Mouse (Mus musculus): Measurements from ENCODE around the gene Vapa.
"Not testable (repeated sequence)": the region's sequence is repeated elsewhere in the genome, so short reads cannot be mapped to it uniquely, and the experiment has no call there.

The Vapa gene

DNA sequence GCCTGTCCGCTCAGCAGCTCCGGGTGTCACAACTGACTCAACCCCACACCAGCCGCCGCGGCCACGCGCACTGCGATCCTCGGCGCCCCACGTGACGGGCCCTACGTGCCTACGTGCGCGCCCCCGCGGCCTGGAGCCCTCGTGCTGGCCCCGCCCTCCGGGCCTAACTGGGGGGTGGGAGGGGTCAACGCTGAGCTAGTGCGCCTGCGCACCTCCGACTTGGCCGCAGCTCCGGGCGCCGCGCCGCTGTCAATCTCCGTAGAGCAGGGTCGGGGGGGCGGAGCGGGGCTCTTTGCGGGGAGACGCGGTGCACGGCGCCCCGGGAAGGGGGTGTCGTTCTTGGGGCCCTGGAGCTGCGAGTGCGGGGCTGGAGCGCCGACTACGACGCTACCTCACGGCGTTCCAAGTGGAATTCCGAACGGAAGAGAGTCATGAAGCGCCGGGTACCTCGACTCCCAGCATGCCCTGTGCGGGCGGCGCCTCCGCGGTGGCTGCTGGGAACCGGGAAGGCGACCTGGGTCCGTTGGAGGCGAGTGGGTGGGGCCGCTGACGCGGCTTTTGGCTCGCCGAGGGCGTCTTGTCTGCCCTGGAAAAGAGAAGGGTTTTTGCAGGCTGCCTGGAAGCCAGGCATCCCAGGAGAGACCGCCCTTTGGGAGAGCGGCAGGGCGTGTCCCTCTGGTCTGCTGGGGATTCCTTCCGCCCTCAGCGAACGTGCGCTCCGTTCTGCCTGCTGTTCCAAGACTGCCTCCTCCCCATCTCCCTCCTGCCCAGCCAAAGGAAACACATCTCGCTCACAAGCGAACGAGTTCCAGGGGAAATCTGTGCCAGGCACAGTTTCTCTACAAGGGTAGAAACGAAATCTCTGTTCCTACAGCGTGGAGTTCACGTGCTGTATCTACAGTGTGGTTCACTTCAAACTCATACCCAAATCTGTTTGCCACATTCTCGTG, at the start of gene Vapa:
Vapa (minus strand) TSS at position 93 of the 950 bp plus-strand sequence.
- ATAC-seq (ENCODE audit: low TSS enrichment), result peak; percentile 82

DNA sequence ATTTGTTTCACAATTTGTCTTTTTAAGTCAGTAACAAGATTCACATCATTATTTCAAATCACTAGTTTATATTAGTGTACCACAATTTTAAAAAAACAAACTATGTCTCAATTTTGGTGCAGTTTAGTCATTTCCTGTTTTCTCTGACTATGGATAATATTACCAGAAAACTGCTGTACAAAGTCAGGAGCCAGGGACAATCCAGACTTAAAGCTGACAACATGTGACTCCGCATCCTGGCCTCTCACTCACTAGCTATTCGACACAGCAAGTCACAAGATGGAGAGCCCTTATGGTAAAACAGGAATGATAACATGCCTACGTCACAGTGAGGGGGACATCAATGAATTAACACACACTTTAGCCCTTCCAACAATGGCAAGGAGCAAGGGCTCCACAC, 49.3 kb upstream of the Vapa start:
- no peak for ATAC-seq (ENCODE audit: low TSS enrichment)

DNA sequence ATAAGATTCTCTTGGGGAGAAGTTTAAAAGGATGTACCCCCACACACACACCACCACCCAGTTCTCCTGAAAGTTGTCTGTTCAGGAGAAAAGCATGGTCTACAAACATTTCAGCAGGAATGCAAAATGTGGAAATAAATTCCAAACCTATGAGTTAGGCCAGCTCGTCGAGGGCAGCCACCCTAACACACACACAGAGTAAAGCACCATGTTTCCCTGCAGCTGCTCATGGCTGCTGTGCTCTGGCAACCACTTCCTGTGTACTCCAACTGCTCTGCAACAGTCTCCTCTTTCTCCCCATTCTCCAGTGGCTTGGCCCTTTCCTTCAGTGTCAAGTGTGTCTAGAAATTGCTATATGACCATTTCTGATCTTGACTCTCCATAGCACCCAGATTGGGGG, 45.1 kb upstream of the Vapa start:
- no peak; the same call in 1 of the 2 replicates for ATAC-seq (ENCODE audit: low TSS enrichment)

DNA sequence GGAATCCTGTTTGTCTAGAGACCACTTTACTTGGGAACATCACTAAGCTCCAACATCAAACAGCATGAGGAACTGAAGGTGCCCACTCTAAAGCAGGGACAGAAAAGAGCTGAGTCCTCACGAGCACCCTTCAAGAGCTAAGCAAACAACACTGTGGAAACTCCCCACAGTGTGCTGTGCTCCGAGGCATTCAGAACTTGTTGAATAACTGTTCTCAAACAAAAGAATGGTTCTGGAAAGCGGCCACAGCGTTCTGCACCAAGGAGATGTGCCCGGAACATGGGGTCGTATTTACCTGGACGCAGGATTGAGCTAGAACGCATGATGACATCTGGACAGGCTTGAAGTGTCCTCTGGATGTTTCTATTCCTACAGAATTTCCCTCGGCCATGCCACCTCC, 44.6 kb upstream of the Vapa start:
- ATAC-seq (ENCODE audit: low TSS enrichment), result peak; percentile 73

DNA sequence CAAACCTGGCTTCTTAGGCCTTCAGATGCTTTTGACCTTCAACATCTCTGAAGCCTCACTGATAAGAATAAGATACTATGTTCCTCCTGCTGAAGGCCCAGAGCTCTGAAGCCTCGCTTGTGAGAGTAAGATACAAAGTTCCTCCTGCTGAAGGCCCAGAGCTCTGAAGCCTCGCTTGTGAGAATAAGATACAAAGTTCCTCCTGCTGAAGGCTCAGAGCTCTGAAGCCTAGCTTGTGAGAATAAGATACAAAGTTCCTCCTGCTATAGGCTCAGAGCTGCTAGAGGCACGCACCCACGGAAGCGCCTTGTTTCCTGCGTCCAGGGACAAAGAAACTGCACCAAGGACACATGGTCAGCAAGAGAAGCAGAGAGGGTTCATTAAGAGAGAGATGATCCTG, 43.4 kb upstream of the Vapa start:
- no peak for ATAC-seq (ENCODE audit: low TSS enrichment)

DNA sequence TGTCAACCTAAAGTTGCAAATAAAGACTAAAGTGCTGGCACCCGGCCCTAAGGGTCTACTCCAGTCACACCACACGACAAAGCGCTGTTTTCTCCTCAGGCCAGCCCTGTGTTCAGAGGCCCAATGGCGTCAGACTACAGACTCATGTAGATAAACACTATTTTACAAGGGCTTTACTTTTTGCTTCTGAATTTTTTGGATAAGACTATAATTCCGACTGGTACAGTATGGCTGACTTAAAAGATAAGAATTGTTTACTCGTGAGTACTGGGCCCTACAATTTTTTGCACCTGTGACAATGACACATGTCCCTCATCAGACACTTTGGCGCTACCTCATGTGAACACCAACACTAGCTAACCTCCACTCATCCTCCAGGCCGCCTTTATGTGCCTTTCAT, 42.7 kb upstream of the Vapa start:
- ATAC-seq (ENCODE audit: low TSS enrichment), result no peak

DNA sequence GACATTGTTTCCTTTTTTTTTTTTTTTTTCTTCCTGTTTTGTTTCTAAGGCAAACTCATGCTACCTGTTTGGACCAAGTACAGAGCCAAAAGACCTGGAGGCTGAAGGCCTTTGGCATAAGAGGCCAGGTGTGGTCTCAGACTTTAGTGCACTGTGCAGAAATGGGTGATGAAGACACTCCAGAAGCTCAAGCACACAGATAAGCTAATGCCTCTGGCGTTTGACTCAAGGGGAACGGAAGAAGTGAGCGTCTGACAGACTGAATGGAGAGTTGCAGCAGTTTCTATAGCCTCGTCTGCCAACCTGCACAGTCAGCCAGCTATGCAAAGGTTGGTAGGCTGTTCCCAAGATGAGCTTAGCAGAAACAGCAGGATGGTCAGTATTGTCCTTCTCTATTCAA, 42.3 kb upstream of the Vapa start:
- ATAC-seq (ENCODE audit: low TSS enrichment), result no peak

DNA sequence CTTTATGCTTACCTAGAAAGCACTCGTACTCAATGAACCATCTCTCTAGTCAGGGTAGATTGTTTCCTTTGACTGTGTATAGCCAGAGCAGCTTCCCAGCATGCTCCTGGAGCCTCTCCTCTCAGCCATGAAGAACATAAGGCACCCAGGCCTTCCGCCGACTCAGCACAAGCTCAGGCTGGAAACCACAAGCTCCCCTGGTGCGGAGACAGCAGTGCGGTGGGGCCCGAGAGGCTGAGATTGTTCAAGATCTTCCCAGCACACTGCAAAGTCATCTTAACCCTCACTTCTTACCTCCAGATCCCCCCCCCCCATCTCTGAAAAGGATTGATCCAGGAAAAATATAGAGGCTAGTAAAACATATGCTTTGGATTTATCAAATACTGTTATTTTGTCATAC, 37.2 kb upstream of the Vapa start:
- ATAC-seq (ENCODE audit: low TSS enrichment), result no peak

DNA sequence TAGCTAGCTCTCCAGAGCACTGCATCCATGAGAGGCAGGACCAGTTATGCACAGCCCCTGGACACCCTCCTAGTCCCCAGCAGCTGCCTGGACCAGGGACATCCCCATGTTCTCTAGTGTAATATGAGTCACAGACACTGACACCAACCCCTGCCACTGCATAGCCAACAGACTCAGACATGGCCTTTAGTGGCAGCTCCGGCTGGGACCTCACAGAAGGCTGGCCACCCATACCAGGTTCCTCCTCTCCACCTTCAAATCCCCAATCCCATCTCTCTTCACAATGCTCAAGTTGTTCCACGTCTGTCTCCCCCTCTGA, 35.8 kb upstream of the Vapa start:
- no peak for ATAC-seq (ENCODE audit: low TSS enrichment)

DNA sequence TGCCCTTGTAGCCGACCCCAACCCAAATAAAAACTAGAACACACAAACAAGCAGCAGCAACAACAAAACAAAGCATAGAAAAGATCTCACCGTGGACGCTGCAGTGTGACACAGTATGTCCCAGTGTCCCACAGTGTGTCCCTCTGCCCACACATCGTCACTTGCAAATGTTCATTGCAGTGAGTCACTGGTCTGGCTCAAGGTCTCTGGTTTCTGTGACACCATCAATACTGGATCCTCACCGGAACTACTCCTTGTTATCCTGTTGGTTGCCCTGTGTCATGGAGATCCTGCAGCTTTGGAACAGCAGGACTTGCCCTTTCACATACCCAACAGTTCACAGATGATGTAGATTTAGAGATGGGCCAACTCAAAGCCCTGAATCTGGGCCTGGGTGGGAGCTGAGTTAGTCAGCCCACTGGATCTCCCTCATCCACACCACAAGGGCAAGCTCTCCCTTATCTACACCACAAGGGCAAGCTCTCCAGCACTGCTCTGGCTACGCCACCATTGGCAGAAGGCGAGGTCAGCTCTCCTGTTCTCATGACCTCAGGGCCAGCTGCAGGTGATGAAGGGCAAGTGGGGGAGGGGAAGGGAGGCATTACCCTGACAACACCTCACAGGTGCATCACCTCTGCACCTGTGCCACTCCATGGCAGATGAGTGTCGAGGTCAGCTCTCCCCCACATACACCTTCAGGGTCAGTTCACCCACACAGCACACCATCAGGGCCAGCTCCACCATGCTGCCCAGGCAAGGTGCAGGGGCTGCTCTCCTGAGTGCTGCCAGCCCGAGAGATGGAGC, 35.2 kb upstream of the Vapa start:
- ATAC-seq (ENCODE audit: low TSS enrichment), result no peak

DNA sequence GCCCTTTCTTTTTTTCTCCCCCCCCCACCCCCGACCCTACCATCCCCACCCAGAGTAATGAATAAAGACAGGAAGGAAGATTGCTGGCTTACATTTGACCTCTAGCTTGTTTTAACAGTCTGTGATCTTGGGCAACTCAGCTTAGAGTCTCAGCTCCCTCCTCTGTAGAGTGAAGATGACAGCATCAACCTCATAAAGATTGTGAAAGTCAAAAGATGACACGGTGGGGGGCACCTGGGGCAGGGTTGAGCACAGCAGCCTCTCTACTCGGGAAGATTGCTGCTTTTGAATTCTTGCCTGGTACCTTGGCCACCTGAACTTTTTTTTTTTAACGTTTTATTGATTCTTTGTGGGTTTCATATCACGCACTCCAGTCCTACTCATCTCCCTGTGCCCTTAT, 34.6 kb upstream of the Vapa start:
- no peak for ATAC-seq (ENCODE audit: low TSS enrichment)

DNA sequence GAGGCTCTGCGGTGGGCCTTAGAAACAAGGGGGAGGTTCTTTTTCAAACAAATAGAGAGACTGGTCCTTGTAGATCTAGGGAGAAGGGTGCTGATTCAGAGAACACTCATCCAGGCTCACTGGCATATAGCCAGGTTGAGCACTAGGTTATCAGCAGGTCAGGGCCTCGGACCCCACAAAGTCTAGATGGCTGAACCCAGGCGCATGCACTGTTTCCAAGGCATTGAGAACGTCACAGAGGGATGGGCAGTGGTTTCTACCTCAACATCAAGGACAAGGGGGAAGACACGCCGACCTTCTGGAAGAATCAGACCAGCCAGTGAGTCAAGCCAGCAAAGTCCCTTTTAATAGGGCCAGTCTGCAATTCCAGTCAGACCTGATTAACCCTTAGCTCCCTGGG, 33.9 kb upstream of the Vapa start:
- no peak for ATAC-seq (ENCODE audit: low TSS enrichment)

DNA sequence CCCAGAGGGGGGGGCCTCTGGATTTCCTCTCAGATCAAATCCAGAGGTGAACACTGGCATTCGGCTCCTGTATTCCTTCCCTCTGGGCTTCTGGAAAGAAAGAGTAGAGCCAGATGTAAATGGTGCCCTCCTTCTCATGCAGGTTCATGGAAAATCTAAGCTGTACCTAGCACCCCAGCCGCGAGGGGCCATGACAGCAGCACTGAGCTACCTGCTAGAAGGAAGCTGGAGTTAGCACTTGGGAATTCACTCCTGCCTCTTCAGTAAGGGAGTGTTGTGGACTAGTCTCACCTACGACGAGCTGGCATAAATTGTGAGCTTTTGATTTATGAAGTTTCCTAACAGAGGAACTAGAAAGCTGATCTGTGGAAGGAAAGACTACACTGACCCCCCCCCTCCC, 30.2 kb upstream of the Vapa start:
- peak; percentile 24 for ATAC-seq (ENCODE audit: low TSS enrichment)

DNA sequence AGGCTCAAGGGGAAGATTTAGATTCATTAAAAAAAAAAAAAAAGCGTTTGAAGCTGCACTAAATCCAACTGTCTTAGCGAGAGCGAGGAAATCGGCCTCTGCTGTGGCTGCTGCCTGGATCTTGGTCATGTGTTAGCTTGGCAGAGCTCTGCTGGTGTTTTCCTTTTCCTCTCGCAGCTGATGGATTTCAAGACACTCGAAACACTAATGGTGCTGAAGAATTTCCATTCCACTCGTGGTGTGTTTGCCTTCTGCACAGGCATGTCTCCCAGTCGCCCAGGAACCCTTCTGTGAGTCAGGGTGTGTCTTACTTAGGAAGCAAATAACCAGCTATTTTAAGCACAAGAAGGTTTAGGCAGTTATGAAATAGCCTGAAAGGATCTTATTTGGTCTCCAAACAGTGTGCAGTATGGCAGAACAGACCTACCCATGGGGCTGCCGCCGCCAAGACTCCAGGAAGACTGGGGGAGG, 29.7 kb upstream of the Vapa start:
- ATAC-seq (ENCODE audit: low TSS enrichment), result peak; percentile 92

DNA sequence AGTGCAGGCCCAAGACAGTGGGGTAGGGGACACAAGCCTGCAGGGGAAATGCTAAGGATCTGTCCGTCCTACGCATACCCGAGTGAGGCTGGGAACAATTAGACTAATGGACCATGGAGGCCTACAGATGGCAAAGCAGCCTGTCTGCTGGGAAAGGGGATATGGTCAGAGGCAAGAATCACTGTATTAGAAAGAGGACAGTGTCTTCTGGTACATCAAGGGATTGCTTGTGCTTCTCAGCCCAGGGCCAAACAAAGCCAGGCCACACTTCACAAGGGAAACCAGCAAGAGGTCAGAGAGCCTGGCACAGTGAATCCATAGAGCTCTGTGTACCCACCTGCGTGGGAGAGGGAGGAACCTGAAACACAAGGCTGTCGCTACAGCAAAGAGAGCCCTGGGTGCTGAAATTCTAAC, 29.2 kb upstream of the Vapa start:
- ATAC-seq (ENCODE audit: low TSS enrichment), result peak; percentile 29

DNA sequence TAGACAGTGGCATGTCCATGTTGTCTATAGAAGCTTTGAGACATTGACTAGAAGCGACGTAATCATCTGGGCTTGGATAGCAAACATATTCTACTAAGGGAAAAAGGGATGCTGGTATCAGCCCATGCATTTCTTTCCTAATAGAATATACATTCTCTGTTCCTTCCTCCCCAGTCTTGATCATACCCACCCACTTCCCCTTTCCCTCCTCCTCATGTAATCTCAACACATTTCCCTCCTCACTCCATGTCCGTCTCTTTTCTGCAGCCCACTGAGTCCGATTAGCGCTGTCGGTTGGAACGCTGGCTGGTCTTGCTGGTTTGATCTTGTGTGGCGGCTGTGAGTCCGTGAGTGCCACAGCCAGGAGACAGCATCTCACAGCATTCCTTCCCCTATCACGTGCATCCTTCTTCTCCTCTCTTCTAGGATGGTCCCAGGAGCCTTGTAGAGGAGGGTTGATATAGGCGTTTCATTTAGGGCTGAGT, 28.4 kb upstream of the Vapa start, which contains the start of gene Txndc2:
Txndc2 (minus strand) TSS at position 435 of the 485 bp plus-strand sequence.
- ATAC-seq (ENCODE audit: low TSS enrichment), result no peak

DNA sequence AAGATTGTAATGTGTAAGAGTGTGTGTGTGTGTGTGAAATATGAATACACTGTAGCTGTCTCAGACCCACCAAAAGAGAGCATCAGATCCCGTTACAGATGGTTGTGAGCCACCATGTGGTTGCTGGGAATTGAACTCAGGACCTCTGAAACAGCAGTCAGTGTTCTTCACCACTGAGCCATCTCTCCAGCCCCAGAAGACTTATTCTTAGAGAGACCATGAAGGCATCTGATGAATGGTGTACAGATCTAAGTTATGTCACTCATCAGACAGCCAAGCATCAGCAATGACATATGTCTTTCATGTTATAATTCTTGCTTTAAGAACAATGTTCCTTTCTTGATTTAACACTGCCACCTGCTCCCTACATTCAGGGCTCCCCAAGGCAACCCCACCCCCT, 25.8 kb upstream of the Vapa start:
- ATAC-seq (ENCODE audit: low TSS enrichment), result no peak

DNA sequence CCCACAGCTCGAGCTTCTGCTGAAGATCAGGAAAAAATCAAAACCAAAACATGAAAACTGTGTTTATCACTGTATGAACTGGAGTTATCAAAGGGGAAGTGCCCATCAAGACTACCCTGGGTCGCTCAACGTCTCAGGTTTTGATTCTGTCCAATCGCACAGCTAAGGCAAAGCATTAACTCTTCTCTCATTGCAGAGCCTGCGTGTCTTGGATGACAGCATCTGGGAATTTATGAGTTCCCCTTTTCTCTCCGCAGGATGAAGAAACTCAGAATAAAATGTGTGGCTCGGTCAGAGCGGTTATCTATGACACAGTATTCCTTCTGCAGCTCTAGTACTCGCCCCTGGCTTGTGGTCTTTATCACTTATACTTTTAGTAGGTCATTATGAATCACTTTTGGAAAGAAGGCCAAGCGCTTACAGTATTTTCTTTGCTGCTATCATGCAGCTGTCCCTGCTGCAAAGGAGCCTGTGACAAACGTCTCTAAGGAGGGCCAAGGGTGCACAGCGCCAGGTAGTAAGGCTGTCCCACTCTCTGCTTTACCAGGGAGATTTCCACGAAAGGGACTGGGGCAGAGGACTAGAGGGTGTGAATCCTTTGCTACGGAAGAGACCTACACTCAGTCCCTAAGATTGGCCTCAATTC, 22.5 kb upstream of the Vapa start:
- no peak for ATAC-seq (ENCODE audit: low TSS enrichment)

DNA sequence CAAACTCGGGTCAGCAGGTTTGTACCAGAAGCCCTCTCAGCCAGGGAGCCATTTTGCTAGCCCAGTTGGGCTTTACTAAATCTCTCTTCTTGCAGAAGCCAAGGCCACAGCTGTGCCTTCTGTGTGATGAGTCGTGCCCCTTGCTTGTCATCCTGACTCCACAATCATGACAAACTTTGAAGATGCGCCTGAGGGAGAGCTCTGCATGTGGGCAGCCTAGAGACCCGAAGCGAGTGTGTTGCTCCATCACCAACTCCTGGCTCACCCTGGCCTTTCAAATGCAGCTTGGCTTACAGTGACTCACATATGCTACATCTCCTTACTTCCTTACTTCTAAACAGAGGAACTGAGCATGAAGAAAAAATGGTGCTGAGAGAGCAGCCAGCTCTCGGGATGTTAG, 16.6 kb upstream of the Vapa start:
- no peak for ATAC-seq (ENCODE audit: low TSS enrichment)

DNA sequence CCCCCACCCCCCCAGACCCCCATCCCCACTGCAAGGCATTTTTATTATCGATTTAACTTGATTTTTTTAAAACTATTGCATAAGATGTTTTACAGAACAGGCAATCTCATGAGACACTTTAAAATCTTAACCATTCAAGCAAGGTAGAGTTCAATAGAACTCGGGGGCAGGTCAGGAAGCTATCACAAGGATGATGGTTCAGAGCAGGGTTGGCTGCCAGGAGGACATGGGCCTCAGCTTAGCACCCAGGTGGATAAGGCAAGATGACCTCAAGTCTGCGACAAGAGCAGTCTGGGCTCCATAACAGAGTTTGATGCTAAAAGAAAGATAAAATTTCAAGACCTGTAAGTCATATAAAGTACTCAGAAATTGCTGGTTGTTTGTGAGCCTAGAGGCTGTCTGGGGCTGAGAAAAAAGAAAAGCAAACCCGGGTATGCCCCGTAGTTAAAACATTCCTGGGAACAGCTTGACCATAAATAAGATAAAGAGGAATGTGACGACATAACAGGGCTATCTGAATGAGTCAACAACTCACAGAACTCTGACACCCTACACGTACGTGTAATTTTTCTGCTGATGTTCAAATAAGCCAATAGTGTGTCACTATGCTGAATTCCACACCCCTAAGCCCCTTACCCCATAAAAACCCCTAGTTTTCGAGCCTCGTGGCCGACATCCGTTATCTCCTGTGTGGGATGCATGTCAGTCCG, 15.6 kb upstream of the Vapa start:
- ATAC-seq (ENCODE audit: low TSS enrichment), result not testable (repeated sequence)

DNA sequence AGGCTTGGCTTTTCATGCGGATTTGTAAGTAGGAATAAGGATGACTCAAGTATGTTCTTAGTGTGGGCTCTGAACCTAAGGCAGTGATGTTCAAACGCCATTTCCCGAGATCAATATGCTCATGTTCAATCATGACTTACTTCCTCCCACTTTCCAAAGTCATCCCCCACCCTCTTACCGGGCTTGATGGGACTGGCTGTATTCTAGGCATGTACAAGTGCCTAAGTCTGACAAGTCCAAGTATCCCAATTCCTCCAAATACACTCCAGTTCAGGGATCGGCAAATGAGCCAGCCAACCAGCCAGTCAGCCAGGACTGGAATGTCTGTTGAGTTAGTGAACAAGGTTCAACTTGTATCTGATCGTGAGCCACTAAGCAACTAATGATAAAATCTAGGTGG, 12.9 kb upstream of the Vapa start:
- no peak for ATAC-seq (ENCODE audit: low TSS enrichment)

DNA sequence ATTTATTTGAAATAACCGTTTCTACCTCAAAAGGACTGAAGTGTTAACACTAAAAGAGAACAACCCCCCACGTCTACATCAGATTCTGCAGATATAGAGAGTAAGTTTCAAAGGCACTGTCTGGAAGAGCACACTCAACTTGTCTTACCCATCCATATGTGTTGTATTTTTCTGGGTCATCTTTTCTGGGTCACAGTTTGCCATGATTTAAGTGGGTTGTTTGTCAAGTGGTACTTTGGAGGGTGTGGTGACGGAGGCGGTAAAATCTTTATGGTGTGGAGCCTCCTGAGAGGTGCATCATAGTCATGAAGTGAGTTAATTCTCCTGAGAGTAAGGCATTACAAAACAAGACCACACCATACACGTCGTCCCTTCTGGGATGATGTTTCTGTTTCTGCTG, 12.2 kb upstream of the Vapa start:
- peak; percentile 86 for ATAC-seq (ENCODE audit: low TSS enrichment)

Data from frontal cortex, adult (tissue).